Mouse (Mus musculus): Measurements from ENCODE around the gene Nudc. TPM values are rescaled to one million over a fixed set of nuclear protein-coding genes. Genes with fewer than 3 reads are reported as not detected.

Gene Nudc
- polyA plus RNA-seq, 1 experiment from 2014 or later: 259 TPM

DNA sequence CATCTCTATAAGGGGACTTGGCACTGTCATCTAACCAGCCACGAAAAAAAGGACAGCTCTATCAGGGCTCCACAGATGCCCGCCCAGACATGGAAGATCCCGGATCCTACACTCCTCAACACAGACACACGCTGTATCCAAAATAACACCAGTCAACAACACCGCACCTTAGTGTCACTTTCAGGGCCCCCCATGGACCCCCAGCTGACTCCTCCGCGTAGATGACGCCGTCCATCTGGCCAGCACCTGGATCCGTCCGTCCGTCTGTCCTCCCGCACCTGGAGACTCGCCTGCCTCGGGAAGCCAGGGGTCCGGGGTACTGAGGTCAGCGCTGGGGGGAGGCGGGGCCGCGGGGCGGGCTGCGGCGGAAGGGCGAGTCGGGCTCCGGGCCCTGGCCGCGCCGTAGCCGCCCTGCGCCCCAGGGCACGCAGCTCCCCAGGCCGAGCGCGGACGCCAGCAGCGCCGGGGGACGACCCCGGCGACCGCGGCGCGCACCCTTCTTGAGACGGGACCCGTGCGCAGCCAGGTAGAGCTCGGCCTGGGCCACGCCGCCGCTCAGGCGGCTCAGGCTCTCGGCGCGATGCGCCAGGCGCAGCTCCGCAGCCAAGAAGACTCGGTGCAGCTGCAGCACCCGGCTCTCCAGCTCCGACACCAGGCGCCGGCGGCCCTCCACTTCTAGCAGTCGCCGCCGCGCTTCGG lies 48.2 kb downstream of the Nudc start:
- no peak overlapping the region for H3K27ac ChIP-seq (ENCODE audit: low read length)
- H3K4me3 ChIP-seq (replicated peaks; ENCODE audit: low read length): peak overlapping the region; percentile 74
- peaks cover 48% of the 10 kb centered on the region for H3K27me3 ChIP-seq (replicated peaks; ENCODE audit: control insufficient read depth, insufficient read depth, low read length)
- H3K4me1 ChIP-seq (replicated peaks; ENCODE audit: control insufficient read depth, insufficient read depth, low read length): peaks cover 27% of the 10 kb centered on the region
- no peaks in the 10 kb centered on the region for H3K9me3 ChIP-seq (ENCODE audit: control insufficient read depth, low read length)
- H3K4me2 ChIP-seq (ENCODE audit: low read length): peak overlapping the region; percentile 98
- peak; percentile 61 for ATAC-seq
- peak overlapping the region; percentile 73 for H3K9ac ChIP-seq (replicated peaks; ENCODE audit: low read depth, low read length)
- WGBS: under 1% methylated on average over 68 of the region's 70 CpGs
- no peaks in the 10 kb centered on the region for H3K36me3 ChIP-seq (ENCODE audit: control insufficient read depth, insufficient read depth)

DNA sequence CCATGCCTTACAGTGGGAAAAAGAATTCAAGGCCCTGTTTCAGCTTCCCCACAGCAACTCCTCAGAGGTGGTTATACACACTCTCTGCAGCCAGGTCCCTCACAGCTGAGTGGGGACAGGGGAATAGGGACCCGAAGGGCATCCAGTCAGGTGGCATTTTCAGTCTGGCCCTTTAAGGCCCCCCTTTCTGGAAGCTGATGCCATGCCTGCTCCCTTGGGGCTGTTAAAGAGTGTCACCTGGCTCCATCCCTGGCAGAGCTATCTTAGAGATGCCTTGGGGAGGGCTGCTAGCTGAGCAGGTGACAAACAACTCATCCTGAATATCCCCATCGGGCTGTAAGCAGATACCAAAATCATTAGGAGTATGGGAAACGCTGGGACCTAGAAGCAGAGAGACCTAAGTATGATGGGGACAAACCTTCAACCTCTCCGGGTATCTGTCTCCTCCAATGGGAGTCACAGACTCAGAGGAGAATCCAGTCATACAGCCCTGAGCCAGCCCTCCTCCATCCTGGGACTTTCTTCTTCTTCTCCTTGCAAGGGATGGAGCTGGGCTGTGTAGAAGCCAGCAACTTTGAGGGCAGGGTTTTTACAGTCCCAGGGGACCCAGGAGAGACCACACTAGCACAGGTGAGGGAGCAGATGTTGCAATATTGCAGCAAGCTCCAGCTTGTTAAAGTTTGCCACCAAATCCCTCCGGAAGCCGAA lies 48.9 kb downstream of the Nudc start:
- H3K27ac ChIP-seq (ENCODE audit: low read length): no peak overlapping the region
- no peaks in the 10 kb centered on the region for H3K9me3 ChIP-seq (ENCODE audit: control insufficient read depth, low read length)
- WGBS: 16% methylated on average over 6 of the region's 6 CpGs
- H3K27me3 ChIP-seq (replicated peaks; ENCODE audit: control insufficient read depth, insufficient read depth, low read length): peaks cover 48% of the 10 kb centered on the region
- ATAC-seq: no peak
- peak overlapping the region; percentile 98 for H3K4me2 ChIP-seq (ENCODE audit: low read length)
- peak overlapping the region; percentile 74 for H3K4me3 ChIP-seq (replicated peaks; ENCODE audit: low read length)
- peaks cover 27% of the 10 kb centered on the region for H3K4me1 ChIP-seq (replicated peaks; ENCODE audit: control insufficient read depth, insufficient read depth, low read length)
- no peaks in the 10 kb centered on the region for H3K36me3 ChIP-seq (ENCODE audit: control insufficient read depth, insufficient read depth)
- peak overlapping the region; percentile 73 for H3K9ac ChIP-seq (replicated peaks; ENCODE audit: low read depth, low read length)

DNA sequence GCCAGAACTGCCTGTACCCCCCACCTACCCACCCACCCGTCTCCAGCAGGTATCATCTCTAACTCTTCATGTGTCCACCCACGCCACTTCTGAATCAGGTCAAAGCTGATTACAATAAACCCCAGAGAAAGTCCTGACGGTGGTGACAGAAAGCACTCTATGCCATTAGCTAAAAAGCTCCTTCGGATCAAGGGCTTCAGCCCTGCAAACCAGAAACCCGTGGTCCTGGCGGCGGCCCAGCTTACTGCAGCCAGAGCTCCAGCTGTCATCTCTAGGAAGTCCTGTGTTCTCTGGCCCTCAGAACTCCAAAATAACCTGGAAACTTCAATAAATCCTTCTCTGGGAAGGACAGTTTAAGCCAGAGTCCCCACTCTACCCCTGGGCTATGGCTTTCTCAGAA lies 50.1 kb downstream of the Nudc start:
- no peaks in the 10 kb centered on the region for H3K9me3 ChIP-seq (ENCODE audit: control insufficient read depth, low read length)
- H3K4me1 ChIP-seq (replicated peaks; ENCODE audit: control insufficient read depth, insufficient read depth, low read length): peaks cover 27% of the 10 kb centered on the region
- H3K27me3 ChIP-seq (replicated peaks; ENCODE audit: control insufficient read depth, insufficient read depth, low read length): peaks cover 43% of the 10 kb centered on the region
- WGBS: 31% methylated on average over 7 of the region's 7 CpGs
- H3K27ac ChIP-seq (ENCODE audit: low read length): no peak overlapping the region
- H3K9ac ChIP-seq (replicated peaks; ENCODE audit: low read depth, low read length): no peak overlapping the region
- H3K4me3 ChIP-seq (replicated peaks; ENCODE audit: low read length): no peak overlapping the region
- ATAC-seq: no peak
- no peaks in the 10 kb centered on the region for H3K36me3 ChIP-seq (ENCODE audit: control insufficient read depth, insufficient read depth)
- H3K4me2 ChIP-seq (ENCODE audit: low read length): no peak overlapping the region

DNA sequence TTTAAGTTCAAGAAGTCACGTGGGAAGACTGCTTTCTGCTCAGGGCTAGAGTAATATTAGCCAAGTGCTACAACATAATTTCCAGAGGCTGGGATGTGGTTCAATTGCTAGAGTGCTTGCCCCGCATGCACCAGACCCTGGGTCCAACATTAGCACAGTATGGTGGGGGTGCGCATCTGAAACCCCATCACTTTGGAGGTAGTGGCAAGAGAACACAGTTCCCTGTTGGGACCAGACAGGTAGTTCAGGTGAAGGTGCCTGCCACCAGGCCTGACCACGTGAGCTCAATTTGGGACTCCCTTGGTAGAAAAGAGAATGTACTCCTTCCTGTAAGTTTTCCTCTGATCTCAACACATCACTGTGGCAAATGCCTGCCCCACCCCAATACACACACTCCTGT lies 50.9 kb downstream of the Nudc start:
- no peak overlapping the region for H3K27ac ChIP-seq (ENCODE audit: low read length)
- H3K36me3 ChIP-seq (ENCODE audit: control insufficient read depth, insufficient read depth): no peaks in the 10 kb centered on the region
- peaks cover 36% of the 10 kb centered on the region for H3K27me3 ChIP-seq (replicated peaks; ENCODE audit: control insufficient read depth, insufficient read depth, low read length)
- H3K9me3 ChIP-seq (ENCODE audit: control insufficient read depth, low read length): no peaks in the 10 kb centered on the region
- no peak for ATAC-seq
- 64% methylated on average over 4 of the region's 4 CpGs for WGBS
- H3K9ac ChIP-seq (replicated peaks; ENCODE audit: low read depth, low read length): no peak overlapping the region
- no peak overlapping the region for H3K4me3 ChIP-seq (replicated peaks; ENCODE audit: low read length)
- H3K4me1 ChIP-seq (replicated peaks; ENCODE audit: control insufficient read depth, insufficient read depth, low read length): peaks cover 27% of the 10 kb centered on the region
- no peak overlapping the region for H3K4me2 ChIP-seq (ENCODE audit: low read length)

DNA sequence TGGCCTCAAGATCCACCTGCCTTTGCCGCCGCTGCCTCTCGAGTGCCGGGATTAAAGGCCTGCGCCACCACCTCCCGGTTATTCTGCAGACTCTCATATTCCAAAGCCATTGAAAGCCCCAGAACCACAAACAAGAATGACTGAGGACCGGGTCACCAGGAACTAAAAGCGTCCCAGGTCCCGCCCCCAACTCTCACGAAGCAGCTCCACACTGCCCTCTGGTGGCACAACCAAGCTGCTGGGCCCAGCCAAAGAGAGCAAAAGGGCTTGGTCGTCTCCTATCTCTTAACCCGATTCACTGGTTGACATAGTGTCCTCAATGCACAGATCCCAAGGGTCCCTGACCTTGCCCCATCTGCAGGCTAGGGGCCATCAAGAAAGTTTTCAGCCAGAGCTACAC lies 51.4 kb downstream of the Nudc start:
- Histone ChIP-seq H3K9me3 (ENCODE audit: control insufficient read depth, low read length) (no peaks in the 10 kb centered on the region), H3K9ac (replicated peaks; ENCODE audit: low read depth, low read length) (peak overlapping the region; percentile 5; the same call in 1 of the 2 replicates), H3K4me3 (replicated peaks; ENCODE audit: low read length) (peak overlapping the region; percentile 32), H3K27ac (ENCODE audit: low read length) (no peak overlapping the region), H3K36me3 (ENCODE audit: control insufficient read depth, insufficient read depth) (no peaks in the 10 kb centered on the region), H3K27me3 (replicated peaks; ENCODE audit: control insufficient read depth, insufficient read depth, low read length) (peaks cover 32% of the 10 kb centered on the region), H3K4me1 (replicated peaks; ENCODE audit: control insufficient read depth, insufficient read depth, low read length) (peaks cover 27% of the 10 kb centered on the region), H3K4me2 (ENCODE audit: low read length) (peak overlapping the region; percentile 59)
- ATAC-seq: no peak
- 2% methylated on average over 12 of the region's 12 CpGs for WGBS

DNA sequence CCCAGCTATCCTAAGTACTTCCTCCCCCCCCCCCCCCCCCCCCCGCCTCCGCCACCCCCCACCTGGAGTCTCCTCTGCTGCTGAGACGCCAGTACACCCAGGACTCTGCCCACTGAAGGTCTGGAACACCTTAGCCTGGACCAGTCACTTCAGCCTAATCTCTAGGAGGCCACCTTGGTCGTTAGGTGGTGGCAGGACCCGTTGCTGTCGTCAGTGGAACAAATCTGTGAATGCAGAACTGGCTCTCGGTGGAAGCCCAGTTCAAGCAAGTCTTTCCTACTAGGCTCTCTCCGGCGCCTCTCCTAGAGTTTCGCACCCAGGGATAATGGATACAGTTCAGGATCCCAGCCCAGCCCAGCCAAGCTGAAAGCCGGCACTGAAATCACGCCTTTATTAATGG lies 51.9 kb downstream of the Nudc start:
- H3K4me1 ChIP-seq (replicated peaks; ENCODE audit: control insufficient read depth, insufficient read depth, low read length): peaks cover 26% of the 10 kb centered on the region
- peak overlapping the region; percentile 5; the same call in 1 of the 2 replicates for H3K9ac ChIP-seq (replicated peaks; ENCODE audit: low read depth, low read length)
- peak overlapping the region; percentile 59 for H3K4me2 ChIP-seq (ENCODE audit: low read length)
- 26% methylated on average over 9 of the region's 12 CpGs for WGBS
- H3K9me3 ChIP-seq (ENCODE audit: control insufficient read depth, low read length): no peaks in the 10 kb centered on the region
- no peak overlapping the region for H3K27ac ChIP-seq (ENCODE audit: low read length)
- H3K4me3 ChIP-seq (replicated peaks; ENCODE audit: low read length): peak overlapping the region; percentile 32
- no peak for ATAC-seq
- H3K27me3 ChIP-seq (replicated peaks; ENCODE audit: control insufficient read depth, insufficient read depth, low read length): peaks cover 26% of the 10 kb centered on the region
- H3K36me3 ChIP-seq (ENCODE audit: control insufficient read depth, insufficient read depth): no peaks in the 10 kb centered on the region

DNA sequence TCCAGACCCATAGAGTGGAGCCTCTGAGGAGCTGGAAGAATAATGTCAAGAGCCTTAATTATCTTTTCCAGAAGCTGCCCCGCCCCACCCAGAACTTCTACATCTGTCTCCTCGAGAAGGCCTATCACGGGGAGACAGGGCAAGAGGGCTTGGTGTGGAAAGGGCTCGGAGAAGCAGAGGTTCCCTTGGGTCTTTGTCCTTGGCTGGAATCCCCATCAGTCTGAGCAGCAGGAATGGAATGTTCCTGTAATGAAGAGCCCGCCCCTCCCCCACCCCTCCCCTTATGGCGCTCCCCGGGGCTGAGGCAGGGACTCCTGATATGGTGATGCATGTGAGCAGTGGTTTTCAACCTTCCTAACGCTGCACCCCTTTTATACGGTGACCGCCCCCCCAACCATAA lies 54.0 kb downstream of the Nudc start:
- Histone ChIP-seq H3K9ac (replicated peaks; ENCODE audit: low read depth, low read length) (no peak overlapping the region), H3K9me3 (ENCODE audit: control insufficient read depth, low read length) (no peaks in the 10 kb centered on the region), H3K27ac (ENCODE audit: low read length) (no peak overlapping the region), H3K36me3 (ENCODE audit: control insufficient read depth, insufficient read depth) (no peaks in the 10 kb centered on the region), H3K4me2 (ENCODE audit: low read length) (no peak overlapping the region), H3K27me3 (replicated peaks; ENCODE audit: control insufficient read depth, insufficient read depth, low read length) (peaks cover 14% of the 10 kb centered on the region), H3K4me1 (replicated peaks; ENCODE audit: control insufficient read depth, insufficient read depth, low read length) (peaks cover 12% of the 10 kb centered on the region), H3K4me3 (replicated peaks; ENCODE audit: low read length) (no peak overlapping the region)
- 48% methylated on average over 10 of the region's 10 CpGs for WGBS
- no peak for ATAC-seq

DNA sequence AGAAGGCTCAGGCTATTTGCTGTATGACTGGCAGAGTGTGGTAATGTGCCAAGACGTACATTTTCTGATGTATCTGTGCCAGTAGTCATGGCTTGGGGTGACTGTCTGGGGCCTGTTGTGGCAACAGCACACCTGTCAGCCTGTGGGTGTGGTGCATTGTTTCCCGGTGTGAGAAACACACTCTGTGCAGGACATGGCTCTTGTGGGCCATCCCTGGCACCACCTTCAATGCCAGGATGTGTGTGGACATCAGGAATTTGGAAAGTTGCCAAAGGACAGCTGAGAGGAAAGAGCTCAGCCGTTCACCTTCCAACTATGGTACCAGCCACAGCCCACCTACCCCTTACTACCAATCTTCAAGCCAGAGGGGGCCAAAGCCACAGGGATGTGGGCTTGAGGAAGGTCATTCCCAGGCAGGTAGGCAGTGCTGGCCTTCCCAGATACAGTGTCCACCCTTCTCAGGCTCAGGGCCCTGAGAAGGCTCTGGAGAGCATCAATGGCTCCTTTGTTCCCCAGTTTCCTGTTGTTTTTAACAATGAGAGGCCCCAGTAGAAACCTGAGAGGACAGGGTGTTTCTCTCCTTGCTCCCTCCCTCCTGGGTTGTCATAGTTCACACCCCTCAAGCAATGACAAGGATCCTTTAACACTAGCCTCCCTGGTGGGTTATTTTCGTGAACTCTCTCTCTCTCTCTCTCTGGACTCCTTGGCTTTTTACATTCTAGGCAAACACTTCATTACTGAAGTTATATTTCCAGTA lies 56.1 kb downstream of the Nudc start:
- Histone ChIP-seq H3K4me2 (ENCODE audit: low read length) (no peak overlapping the region), H3K9me3 (ENCODE audit: control insufficient read depth, low read length) (no peaks in the 10 kb centered on the region), H3K36me3 (ENCODE audit: control insufficient read depth, insufficient read depth) (no peaks in the 10 kb centered on the region), H3K4me1 (replicated peaks; ENCODE audit: control insufficient read depth, insufficient read depth, low read length) (peaks cover 5% of the 10 kb centered on the region; the same call in 1 of the 2 replicates), H3K4me3 (replicated peaks; ENCODE audit: low read length) (no peak overlapping the region), H3K27ac (ENCODE audit: low read length) (no peak overlapping the region), H3K27me3 (replicated peaks; ENCODE audit: control insufficient read depth, insufficient read depth, low read length) (no peaks in the 10 kb centered on the region; the same call in 1 of the 2 replicates), H3K9ac (replicated peaks; ENCODE audit: low read depth, low read length) (no peak overlapping the region)
- 63% methylated on average over 4 of the region's 4 CpGs for WGBS
- ATAC-seq: no peak

Data from forebrain, embryonic 16.5 days (tissue).